Mouse (Mus musculus) erythroblast, embryonic 14.5 days (primary cell): ENCODE measurements around the gene Ccm2.

Experiments
- GATA1 ChIP-seq: IDR thresholded peaks from 2 replicates; pipeline ENCODE4 v1.6.1; 2012; ENCODE audit warnings: low read length, inconsistent platforms, mixed read lengths
- TAL1 ChIP-seq: IDR thresholded peaks from 3 replicates; pipeline ENCODE4 v1.6.1; 2012; ENCODE audit warnings: low read length, inconsistent platforms, mixed read lengths

GRCm38 (mm10) chr11:6522782-6523525 lies 23.7 kb upstream of the Ccm2 start:
- no peak for TF ChIP-seq GATA1
- TF ChIP-seq TAL1 = no peak
